Mouse (Mus musculus) olfactory bulb, adult 2 months (tissue): ENCODE measurements around the gene Tmem50a.

Source experiments
- CTCF ChIP-seq: fragments of 200-500 bp; IDR thresholded peaks from 2 replicates; pipeline ENCODE4 v1.5.1; 2012; ENCODE audit warnings: low read depth, mild to moderate bottlenecking, low read length, moderate library complexity; ENCODE audit not compliant: insufficient read depth
- POLR2A ChIP-seq: fragments of 200-500 bp; IDR thresholded peaks from 2 replicates; pipeline ENCODE4 v1.6.1; 2012; ENCODE audit warnings: mild to moderate bottlenecking, low read depth, low read length, moderate library complexity; ENCODE audit not compliant: insufficient read depth

- TF ChIP-seq CTCF, result no peak
- TF ChIP-seq POLR2A, result no peak
Measured at GRCm38 (mm10) chr4:134917194-134917593, 2.4 kb upstream of the Tmem50a start.
